Mouse (Mus musculus) testis, adult 2 months (tissue): ENCODE measurements around the gene Nprl3. TPM values are rescaled to one million over a fixed set of nuclear protein-coding genes. Genes with fewer than 3 reads are reported as not detected.

ENCODE experiments used
- H3K27ac ChIP-seq: fragments of 200-500 bp; 2 replicates; pipeline ENCODE4 v1.5.1; 2012; ENCODE audit warnings: low read depth, low read length; ENCODE audit not compliant: control insufficient read depth, insufficient read depth
- H3K27me3 ChIP-seq: fragments of 200-500 bp; 2 replicates; pipeline ENCODE4 v1.6.1; 2012; ENCODE audit warnings: mild to moderate bottlenecking, low read length, moderate library complexity; ENCODE audit not compliant: control insufficient read depth, insufficient read depth
- H3K36me3 ChIP-seq: fragments of 200-500 bp; 2 replicates; pipeline ENCODE4 v1.6.1; 2012; ENCODE audit warnings: mild to moderate bottlenecking, low read length; ENCODE audit not compliant: control insufficient read depth, insufficient read depth
- H3K4me1 ChIP-seq: fragments of 200-500 bp; 2 replicates; pipeline ENCODE4 v1.6.1; 2012; ENCODE audit warnings: low read length; ENCODE audit not compliant: control insufficient read depth, insufficient read depth
- H3K4me3 ChIP-seq: fragments of 200-500 bp; 2 replicates; pipeline ENCODE4 v1.5.1; 2012; ENCODE audit warnings: low read depth, mild to moderate bottlenecking, low read length, moderate library complexity, mixed read lengths; ENCODE audit not compliant: control insufficient read depth
- CTCF ChIP-seq: fragments of 200-500 bp; IDR thresholded peaks from 2 replicates; pipeline ENCODE4 v1.5.1; 2012; ENCODE audit warnings: low read depth, mild to moderate bottlenecking, inconsistent platforms, low read length, moderate library complexity; ENCODE audit not compliant: control insufficient read depth, insufficient read depth, insufficient replicate concordance
- POLR2A ChIP-seq: fragments of 200-500 bp; IDR thresholded peaks from 2 replicates; pipeline ENCODE4 v1.6.1; 2012; ENCODE audit warnings: low read depth, mild to moderate bottlenecking, inconsistent platforms, low read length, moderate library complexity; ENCODE audit not compliant: control insufficient read depth
- polyA plus RNA-seq: library from polyadenylated mRNA; depleted of rRNA; stranded (reverse); fragments of >200 nt; gene quantifications from 2 replicates; pipeline ENCODE4 v1.2.3, GENCODE M21; 2012; rRNA removed

The Nprl3 gene
- polyA plus RNA-seq, 1 experiment, result 61.4 TPM

DNA sequence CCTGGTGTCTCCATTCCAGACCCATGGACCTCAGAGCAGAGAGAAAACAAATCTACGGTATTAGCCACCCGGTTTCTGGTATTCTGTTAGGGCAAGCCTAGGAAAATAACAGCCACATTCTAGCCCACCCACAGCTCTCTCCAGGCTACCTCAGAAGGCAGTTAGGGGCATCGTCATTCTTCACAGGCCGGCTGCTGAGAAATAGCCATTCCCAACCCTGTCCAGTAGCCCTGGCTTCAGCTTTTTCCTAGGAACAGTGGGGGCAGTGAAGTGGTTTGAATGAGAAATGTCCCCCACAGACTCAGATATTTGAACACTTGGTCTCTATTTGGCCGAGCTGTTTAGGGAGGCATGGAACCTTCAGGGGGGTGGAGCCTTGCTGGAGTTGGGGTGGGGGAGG, 78.1 kb downstream of the Nprl3 start:
- peaks cover 6% of the 10 kb centered on the region for H3K4me1 ChIP-seq
- H3K36me3 ChIP-seq, result no peaks in the 10 kb centered on the region
- H3K27ac ChIP-seq, result no peak overlapping the region
- no peak overlapping the region for H3K4me3 ChIP-seq
- TF ChIP-seq CTCF, result no peak
- TF ChIP-seq POLR2A, result no peak
- no peaks in the 10 kb centered on the region for H3K27me3 ChIP-seq

DNA sequence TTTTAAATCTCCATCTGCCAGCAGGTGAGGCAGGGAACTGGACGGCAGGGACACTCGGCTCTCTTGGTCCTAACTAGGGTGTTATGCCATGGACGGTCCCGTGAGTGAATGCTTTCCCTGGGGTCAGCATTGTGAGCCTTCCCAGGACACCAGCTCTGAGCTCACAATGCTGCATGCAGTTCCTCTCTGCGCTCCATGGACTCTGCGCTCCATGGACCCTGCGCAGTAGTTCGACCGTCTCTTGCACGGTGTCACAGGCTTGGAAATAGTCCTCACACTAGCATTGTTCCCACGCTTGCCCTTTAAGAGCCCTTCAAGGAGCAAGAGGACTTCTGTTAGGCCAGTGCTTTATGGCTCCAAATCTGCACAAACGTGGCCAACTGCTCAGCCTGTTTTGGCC, 78.6 kb downstream of the Nprl3 start:
- Histone ChIP-seq H3K36me3 (no peaks in the 10 kb centered on the region), H3K27ac (no peak overlapping the region), H3K4me3 (no peak overlapping the region), H3K27me3 (no peaks in the 10 kb centered on the region), H3K4me1 (peaks cover 6% of the 10 kb centered on the region)
- TF ChIP-seq CTCF (no peak), POLR2A (no peak)

DNA sequence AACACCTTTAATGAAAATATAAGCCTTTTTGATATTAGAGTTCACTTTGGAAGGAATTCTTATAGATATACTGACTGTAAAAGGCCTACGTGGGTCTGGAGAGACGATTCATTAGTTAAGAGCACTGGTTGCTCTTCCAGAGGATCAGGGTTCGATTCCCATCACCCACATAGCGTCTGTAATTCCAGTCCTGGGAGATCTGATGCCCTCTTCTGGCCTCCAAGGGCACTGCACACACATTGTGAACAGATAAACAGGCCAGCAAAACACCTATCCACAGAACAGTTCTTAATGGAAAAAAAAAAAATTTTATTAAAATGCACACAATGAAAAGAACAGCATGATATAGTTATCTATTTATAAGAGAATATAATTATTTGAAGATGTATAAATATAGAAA, 80.3 kb downstream of the Nprl3 start:
- H3K27me3 ChIP-seq, result no peaks in the 10 kb centered on the region
- no peak overlapping the region for H3K27ac ChIP-seq
- H3K4me1 ChIP-seq, result peaks cover 6% of the 10 kb centered on the region
- TF ChIP-seq POLR2A (no peak), CTCF (no peak)
- H3K4me3 ChIP-seq, result no peak overlapping the region
- no peaks in the 10 kb centered on the region for H3K36me3 ChIP-seq

- TF ChIP-seq POLR2A (no peak), CTCF (no peak)
- Histone ChIP-seq H3K4me3 (no peak overlapping the region), H3K27me3 (no peaks in the 10 kb centered on the region), H3K36me3 (no peaks in the 10 kb centered on the region), H3K27ac (no peak overlapping the region), H3K4me1 (peaks cover 6% of the 10 kb centered on the region)
Measured at GRCm38 (mm10) chr11:32186031-32186430, 81.5 kb downstream of the Nprl3 start.

DNA sequence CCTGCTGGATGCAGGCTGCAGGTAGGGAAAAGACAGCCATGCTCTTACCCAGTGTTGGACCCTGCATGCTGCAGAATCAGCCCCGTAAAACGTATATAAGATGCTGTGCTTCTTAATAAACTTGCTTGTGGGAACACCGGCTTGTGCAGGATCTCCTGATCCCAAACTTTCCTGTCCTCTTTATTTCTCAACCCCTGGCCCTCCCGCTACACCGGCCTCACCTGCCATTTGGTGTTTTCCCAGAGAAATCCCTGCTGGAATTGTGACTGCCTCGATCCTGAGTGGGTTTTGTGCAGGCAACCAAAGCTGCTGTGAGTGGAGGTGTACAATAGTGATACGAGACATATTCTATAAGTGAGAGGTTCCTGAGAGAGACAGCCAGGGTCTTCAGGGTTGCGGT, 83.0 kb downstream of the Nprl3 start:
- Histone ChIP-seq H3K27ac (no peak overlapping the region), H3K27me3 (no peaks in the 10 kb centered on the region), H3K4me1 (peaks cover 5% of the 10 kb centered on the region), H3K36me3 (no peaks in the 10 kb centered on the region), H3K4me3 (no peak overlapping the region)
- TF ChIP-seq CTCF, result no peak
- no peak for TF ChIP-seq POLR2A

- Histone ChIP-seq H3K36me3 (no peaks in the 10 kb centered on the region), H3K27ac (no peak overlapping the region), H3K27me3 (no peaks in the 10 kb centered on the region), H3K4me3 (no peak overlapping the region), H3K4me1 (no peaks in the 10 kb centered on the region)
- peak; percentile 88 for TF ChIP-seq CTCF
- no peak for TF ChIP-seq POLR2A
Measured at GRCm38 (mm10) chr11:32181973-32182868, 85.3 kb downstream of the Nprl3 start.

GRCm38 (mm10) chr11:32181246-32181645, 86.3 kb downstream of the Nprl3 start:
- H3K4me1 ChIP-seq, result no peaks in the 10 kb centered on the region
- H3K27me3 ChIP-seq, result no peaks in the 10 kb centered on the region
- H3K4me3 ChIP-seq, result no peak overlapping the region
- H3K36me3 ChIP-seq, result no peaks in the 10 kb centered on the region
- no peak for TF ChIP-seq POLR2A
- no peak for TF ChIP-seq CTCF
- H3K27ac ChIP-seq, result no peak overlapping the region

DNA sequence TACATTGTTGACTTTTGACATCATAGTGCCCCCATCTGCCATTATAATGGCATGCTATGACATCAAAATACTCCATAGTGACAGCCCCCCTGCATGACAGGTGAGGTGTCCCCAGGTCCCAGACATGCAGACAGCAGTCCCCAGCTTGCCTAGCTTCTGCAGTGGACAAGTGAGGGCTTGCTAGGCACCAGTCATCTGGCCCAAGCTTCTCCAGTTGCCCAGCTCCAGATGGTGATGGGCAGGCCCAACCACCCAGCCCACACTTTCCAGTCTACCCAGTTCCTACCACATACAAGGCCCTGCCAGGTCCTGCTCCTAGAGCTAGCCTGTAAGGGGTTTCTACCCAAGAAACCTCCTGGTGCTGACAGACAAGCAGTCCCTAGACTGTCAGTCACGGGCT, 89.0 kb downstream of the Nprl3 start:
- no peaks in the 10 kb centered on the region for H3K36me3 ChIP-seq
- H3K27ac ChIP-seq, result no peak overlapping the region
- no peak overlapping the region for H3K4me3 ChIP-seq
- no peaks in the 10 kb centered on the region for H3K27me3 ChIP-seq
- no peaks in the 10 kb centered on the region for H3K4me1 ChIP-seq
- TF ChIP-seq POLR2A, result no peak
- TF ChIP-seq CTCF, result no peak

Other genes starting within 250 kb of the Nprl3 start
- gene Il9r, start 67.4 kb downstream of the Nprl3 start, polyA plus RNA-seq, result 1.6 and 2.1 TPM in 2 replicates
- gene Snrnp25, start 62.3 kb downstream of the Nprl3 start, polyA plus RNA-seq, result 38.8 and 39.6 TPM in 2 replicates
- 6.8 and 9.5 TPM in 2 replicates for gene Rhbdf1, start 45.4 kb downstream of the Nprl3 start, polyA plus RNA-seq
- 16.3 and 16.4 TPM in 2 replicates for gene Mpg, start 41.2 kb downstream of the Nprl3 start, polyA plus RNA-seq
- gene Hba-x, start 8.7 kb upstream of the Nprl3 start, polyA plus RNA-seq, result not detected in 2 replicates
- gene Hba-a1, start 15.8 kb upstream of the Nprl3 start, polyA plus RNA-seq, result 39.8 and 41.7 TPM in 2 replicates
- not detected in 2 replicates for gene Hbq1b, start 19.3 kb upstream of the Nprl3 start, polyA plus RNA-seq
- gene Hba-a2, start 28.8 kb upstream of the Nprl3 start, polyA plus RNA-seq, result 88.0 and 93.8 TPM in 2 replicates
- not detected in 2 replicates for gene Hbq1a, start 32.4 kb upstream of the Nprl3 start, polyA plus RNA-seq
- 0.37 and 0.48 TPM in 2 replicates for gene Sh3pxd2b, start 80.1 kb upstream of the Nprl3 start, polyA plus RNA-seq
- 109 and 120 TPM in 2 replicates for gene Ubtd2, start 187.7 kb upstream of the Nprl3 start, polyA plus RNA-seq